Comparison of ENCODE assay signal across 27 mouse cellular contexts in genomic region chr3:154414358-154414757, GRCm38 (mm10).
"Had no signal": no experiment of that assay in that cellular context is flagged by ENCODE, and none has a peak within 500 bp of the region (broad histone marks: within the 10 kb centered on the region; RNA-seq: fewer than 3 reads in every experiment).

No protein-coding gene starts in this region.

- H3K4me1 ChIP-seq: heart, embryonic 12.5 days; hindbrain, embryonic 10.5 days; hindbrain, embryonic 12.5 days; intestine, embryonic 15.5 days; limb, embryonic 10.5 days; limb, embryonic 12.5 days; liver, embryonic 13.5 days; liver, embryonic 15.5 days had no signal

- H3K4me2 ChIP-seq: heart, embryonic 12.5 days; hindbrain, embryonic 12.5 days; hindbrain, embryonic 14.5 days; intestine, embryonic 15.5 days; limb, embryonic 12.5 days; liver, embryonic 11.5 days; liver, embryonic 13.5 days; liver, embryonic 15.5 days had no signal

- DNase-seq: gastrocnemius, adult 2 months; gastrocnemius, postnatal 10 days; gastrocnemius, postnatal 25 days; heart, postnatal 10 days; heart, postnatal 4 days; kidney, adult 18-20 months; kidney, adult 8-10 months; kidney, postnatal 10 days; kidney, postnatal 25 days; kidney, postnatal 4 days; layer of hippocampus, adult 9-11 months; liver; liver, embryonic 13.5 days; liver, postnatal 0 days had no signal

- ATAC-seq: hindbrain, embryonic 16.5 days; inflammation-experienced regulatory T-cells, adult 6 months; intestine, embryonic 15.5 days; liver, postnatal 0 days had no signal

- H3K4me3 ChIP-seq: gastrocnemius, adult 2 months; heart, embryonic 10.5 days; heart, embryonic 12.5 days; hindbrain, embryonic 10.5 days; hindbrain, embryonic 12.5 days; intestine, embryonic 15.5 days; left cerebral cortex, adult 2 months; limb, embryonic 10.5 days; limb, embryonic 12.5 days; liver, embryonic 13.5 days; liver, embryonic 15.5 days had no signal

- H3K36me3 ChIP-seq: heart, embryonic 10.5 days; heart, embryonic 12.5 days; hindbrain, embryonic 10.5 days; hindbrain, embryonic 12.5 days; intestine, embryonic 15.5 days; limb, embryonic 10.5 days; limb, embryonic 12.5 days; liver, embryonic 13.5 days; liver, embryonic 15.5 days had no signal

- H3K27me3 ChIP-seq: heart, embryonic 12.5 days; hindbrain, embryonic 12.5 days; intestine, embryonic 15.5 days; liver, embryonic 13.5 days; liver, embryonic 15.5 days had no signal

- H3K9ac ChIP-seq: heart, embryonic 12.5 days; hindbrain, embryonic 12.5 days; hindbrain, embryonic 14.5 days; intestine, embryonic 15.5 days; limb, embryonic 12.5 days; liver, embryonic 13.5 days; liver, embryonic 15.5 days; liver, postnatal 0 days had no signal

- H3K27ac ChIP-seq: gastrocnemius, adult 2 months; heart, embryonic 10.5 days; hindbrain, embryonic 10.5 days; hindbrain, embryonic 12.5 days; hindbrain, embryonic 14.5 days; intestine, embryonic 15.5 days; left cerebral cortex, adult 2 months; limb, embryonic 10.5 days; limb, embryonic 12.5 days; liver, embryonic 13.5 days; liver, embryonic 15.5 days had no signal

- H3K9me3 ChIP-seq: heart, embryonic 10.5 days; heart, embryonic 12.5 days; hindbrain, embryonic 12.5 days; intestine, embryonic 15.5 days; limb, embryonic 10.5 days; limb, embryonic 12.5 days; liver, embryonic 13.5 days; liver, embryonic 15.5 days had no signal
